Mouse (Mus musculus) hindbrain, embryonic 14.5 days (tissue): Measurements from ENCODE around the gene Hes7. TPM values are rescaled to one million over a fixed set of nuclear protein-coding genes. Genes with fewer than 3 reads are reported as not detected.

Experiments
- ATAC-seq: fragments of 200-750 bp; cut with Nextera tagmentation; 2 replicates; pipeline ENCODE4 v1.8.0; 2017; ENCODE audit warnings: moderate number of reproducible peaks, mild to moderate bottlenecking, moderate TSS enrichment, moderate library complexity; ENCODE audit not compliant: low FRiP score
- DNase-seq: peaks from one replicate; pipeline ENCODE4 v3.0.0-alpha.2; 2015; ENCODE audit warnings: low spot score
- H3K27ac ChIP-seq: fragments of 300-500 bp; sonication (generic); 2 replicates; pipeline ENCODE4 v1.5.1; 2014; ENCODE audit warnings: mild to moderate bottlenecking, moderate library complexity
- H3K27me3 ChIP-seq: fragments of 300-500 bp; sonication (generic); 2 replicates; pipeline ENCODE4 v1.6.1; 2014; ENCODE audit warnings: mild to moderate bottlenecking, low read length, mixed read lengths; ENCODE audit not compliant: control insufficient read depth, insufficient read depth
- H3K36me3 ChIP-seq: fragments of 300-500 bp; sonication (generic); replicated peaks from 2 replicates; pipeline ENCODE4 v1.6.1; 2014; ENCODE audit not compliant: control insufficient read depth, insufficient read depth
- H3K4me1 ChIP-seq: fragments of 300-500 bp; sonication (generic); replicated peaks from 2 replicates; pipeline ENCODE4 v1.6.1; 2014; ENCODE audit warnings: antibody characterized with exemption, low read length, mixed read lengths; ENCODE audit not compliant: control insufficient read depth, insufficient read depth
- H3K4me2 ChIP-seq: fragments of 300-500 bp; sonication (generic); replicated peaks from 2 replicates; pipeline ENCODE4 v1.6.1; 2014; ENCODE audit warnings: mild to moderate bottlenecking, moderate library complexity
- H3K4me3 ChIP-seq: fragments of 300-500 bp; sonication (generic); replicated peaks from 2 replicates; pipeline ENCODE4 v1.5.1; 2014; ENCODE audit warnings: mild to moderate bottlenecking, low read length
- H3K9ac ChIP-seq: fragments of 300-500 bp; sonication (generic); 2 replicates; pipeline ENCODE4 v1.6.1; 2014
- H3K9me3 ChIP-seq: fragments of 300-500 bp; sonication (generic); 2 replicates; pipeline ENCODE4 v1.6.1; 2016; ENCODE audit warnings: low read length; ENCODE audit not compliant: control insufficient read depth
- WGBS: fragments of 180-500 bp; shearing (Covaris S2); extraction: QIAGEN DNeasy Blood & Tissue Kit; methylation state at CpG from one replicate; pipeline ENCODE4 v1.1.7; 2014; 5-methylcytosine and 5-hydroxymethylcytosine counted together
- polyA plus RNA-seq: library from polyadenylated mRNA; unstranded; fragments of >200 nt; fragmentation: Nextera tagmentation; extraction: Ambion mirVana; gene quantifications from 2 replicates; pipeline ENCODE4 v1.2.1, GENCODE M21; 2014

Hes7 gene
- polyA plus RNA-seq, 1 experiment from 2014 or later = 0.43 TPM

- peak overlapping the region; percentile 31 for H3K4me3 ChIP-seq
- ATAC-seq = no peak
- no peaks in the 10 kb centered on the region for H3K9me3 ChIP-seq
- DNase-seq = no peak
- WGBS = 6% methylated on average over 21 of the region's 21 CpGs
- H3K4me2 ChIP-seq = peak overlapping the region; percentile 56
- peaks cover 30% of the 10 kb centered on the region for H3K36me3 ChIP-seq
- H3K4me1 ChIP-seq = no peaks in the 10 kb centered on the region
- H3K9ac ChIP-seq = peak overlapping the region; percentile 35; the same call in 1 of the 2 replicates
- peaks cover 6% of the 10 kb centered on the region; the same call in 1 of the 2 replicates for H3K27me3 ChIP-seq
- no peak overlapping the region for H3K27ac ChIP-seq
Measured at GRCm38 (mm10) chr11:69111051-69111810, 9.0 kb upstream of the Hes7 start.

- H3K9me3 ChIP-seq = no peaks in the 10 kb centered on the region
- DNase-seq = no peak
- H3K27ac ChIP-seq = no peak overlapping the region
- no peak overlapping the region; the same call in 1 of the 2 replicates for H3K4me3 ChIP-seq
- peaks cover 4% of the 10 kb centered on the region; the same call in 1 of the 2 replicates for H3K4me1 ChIP-seq
- H3K36me3 ChIP-seq = peaks cover 29% of the 10 kb centered on the region
- H3K4me2 ChIP-seq = peak overlapping the region; percentile 56
- ATAC-seq = no peak
- no peak overlapping the region for H3K9ac ChIP-seq
- WGBS = 71% methylated on average over 4 of the region's 4 CpGs
- H3K27me3 ChIP-seq = peaks cover 6% of the 10 kb centered on the region; the same call in 1 of the 2 replicates
Measured at GRCm38 (mm10) chr11:69111865-69112264, 8.3 kb upstream of the Hes7 start.

GRCm38 (mm10) chr11:69114018-69114417 is 6.2 kb upstream of the Hes7 start:
- ATAC-seq (no peak), DNase-seq (no peak)
- Histone ChIP-seq H3K4me1 (peaks cover 14% of the 10 kb centered on the region), H3K27me3 (peaks cover 6% of the 10 kb centered on the region; the same call in 1 of the 2 replicates), H3K27ac (no peak overlapping the region), H3K4me2 (no peak overlapping the region), H3K4me3 (no peak overlapping the region), H3K9ac (no peak overlapping the region), H3K9me3 (no peaks in the 10 kb centered on the region), H3K36me3 (peaks cover 7% of the 10 kb centered on the region)
- WGBS = 78% methylated on average over 3 of the region's 3 CpGs

- Histone ChIP-seq H3K4me3 (no peak overlapping the region), H3K36me3 (peaks cover 1% of the 10 kb centered on the region; the same call in 1 of the 2 replicates), H3K4me2 (no peak overlapping the region), H3K9ac (no peak overlapping the region), H3K27ac (no peak overlapping the region), H3K4me1 (peaks cover 17% of the 10 kb centered on the region), H3K27me3 (peaks cover 6% of the 10 kb centered on the region; the same call in 1 of the 2 replicates), H3K9me3 (no peaks in the 10 kb centered on the region)
- 87% methylated on average over 3 of the region's 3 CpGs for WGBS
- no peak for ATAC-seq
- DNase-seq = no peak
Measured at GRCm38 (mm10) chr11:69114621-69115020, 5.6 kb upstream of the Hes7 start.

GRCm38 (mm10) chr11:69116843-69117242 is 3.4 kb upstream of the Hes7 start:
- Histone ChIP-seq H3K4me3 (peak overlapping the region; percentile 64), H3K27me3 (peaks cover 25% of the 10 kb centered on the region), H3K4me1 (peaks cover 24% of the 10 kb centered on the region), H3K36me3 (no peaks in the 10 kb centered on the region), H3K27ac (no peak overlapping the region), H3K9me3 (no peaks in the 10 kb centered on the region), H3K4me2 (peak overlapping the region; percentile 98), H3K9ac (no peak overlapping the region; the same call in 1 of the 2 replicates)
- ATAC-seq = no peak
- 63% methylated on average over 5 of the region's 5 CpGs for WGBS
- DNase-seq = no peak

- no peaks in the 10 kb centered on the region for H3K36me3 ChIP-seq
- no peaks in the 10 kb centered on the region for H3K9me3 ChIP-seq
- H3K9ac ChIP-seq = peak overlapping the region; percentile 67
- peak overlapping the region; percentile 98 for H3K4me2 ChIP-seq
- peaks cover 24% of the 10 kb centered on the region for H3K4me1 ChIP-seq
- H3K27me3 ChIP-seq = peaks cover 25% of the 10 kb centered on the region
- ATAC-seq (no peak), DNase-seq (peak; percentile 39)
- peak overlapping the region; percentile 56 for H3K27ac ChIP-seq
- peak overlapping the region; percentile 64 for H3K4me3 ChIP-seq
- WGBS = under 1% methylated on average over 45 of the region's 45 CpGs
Measured at GRCm38 (mm10) chr11:69117737-69118695, 2.2 kb upstream of the Hes7 start.

- under 1% methylated on average over 15 of the region's 15 CpGs for WGBS
- peak overlapping the region; percentile 98 for H3K4me2 ChIP-seq
- peaks cover 25% of the 10 kb centered on the region for H3K27me3 ChIP-seq
- no peaks in the 10 kb centered on the region for H3K36me3 ChIP-seq
- H3K27ac ChIP-seq = no peak overlapping the region
- peaks cover 24% of the 10 kb centered on the region for H3K4me1 ChIP-seq
- H3K9ac ChIP-seq = peak overlapping the region; percentile 34; the same call in 1 of the 2 replicates
- H3K9me3 ChIP-seq = no peaks in the 10 kb centered on the region
- peak; percentile 100 for DNase-seq
- H3K4me3 ChIP-seq = peak overlapping the region; percentile 64
- no peak for ATAC-seq
Measured at GRCm38 (mm10) chr11:69118765-69119164, 1.4 kb upstream of the Hes7 start.

GRCm38 (mm10) chr11:69119446-69120155 is 603 bp upstream of the Hes7 start:
- Histone ChIP-seq H3K27me3 (peaks cover 25% of the 10 kb centered on the region), H3K4me2 (peak overlapping the region; percentile 98), H3K4me1 (peaks cover 24% of the 10 kb centered on the region), H3K36me3 (no peaks in the 10 kb centered on the region), H3K9me3 (no peaks in the 10 kb centered on the region), H3K4me3 (peak overlapping the region; percentile 64; the same call in 1 of the 2 replicates), H3K9ac (no peak overlapping the region), H3K27ac (no peak overlapping the region)
- ATAC-seq (no peak), DNase-seq (no peak)
- 32% methylated on average over 14 of the region's 14 CpGs for WGBS
